Mouse (Mus musculus) spleen, adult 2 months (tissue): Measurements from ENCODE around the gene Olfr1394. TPM values are rescaled to one million over a fixed set of nuclear protein-coding genes. Genes with fewer than 3 reads are reported as not detected.

Experiments
- DNase-seq, 2 experiments: peaks; one replicate each; pipeline versions ENCODE4 v3.0.0 to v3.0.0-alpha.2; 2012 to 2021; ENCODE audit warnings: low spot score in 2 of 2, low read depth in 1 of 2
- H3K27ac ChIP-seq: fragments of 200-500 bp; 2 replicates; pipeline ENCODE4 v1.5.1; 2012; ENCODE audit warnings: low read length, inconsistent platforms; ENCODE audit not compliant: insufficient read depth
- H3K27me3 ChIP-seq: fragments of 200-500 bp; 2 replicates; pipeline ENCODE4 v1.6.1; 2012; ENCODE audit warnings: mild to moderate bottlenecking, moderate library complexity, low read length, inconsistent platforms; ENCODE audit not compliant: control insufficient read depth, insufficient read depth
- H3K36me3 ChIP-seq: fragments of 200-500 bp; 2 replicates; pipeline ENCODE4 v1.6.1; 2012; ENCODE audit warnings: mild to moderate bottlenecking, low read length, inconsistent platforms; ENCODE audit not compliant: control insufficient read depth, insufficient read depth
- H3K4me1 ChIP-seq: fragments of 200-500 bp; 2 replicates; pipeline ENCODE4 v1.6.1; 2011; ENCODE audit warnings: inconsistent platforms; ENCODE audit not compliant: control insufficient read depth, insufficient read depth, insufficient read length
- H3K4me3 ChIP-seq: fragments of 200-500 bp; 2 replicates; pipeline ENCODE4 v1.5.1; 2011; ENCODE audit warnings: mild to moderate bottlenecking, inconsistent platforms; ENCODE audit not compliant: insufficient read depth, insufficient read length; ENCODE audit errors: extremely low read depth
- CTCF ChIP-seq: fragments of 200-500 bp; IDR thresholded peaks from 2 replicates; pipeline ENCODE4 v1.5.1; 2011; ENCODE audit warnings: mild to moderate bottlenecking, inconsistent platforms; ENCODE audit not compliant: insufficient read depth, insufficient read length, insufficient replicate concordance; ENCODE audit errors: extremely low read depth
- POLR2A ChIP-seq: fragments of 200-500 bp; IDR thresholded peaks from 2 replicates; pipeline ENCODE4 v1.6.1; 2011; ENCODE audit warnings: low read depth, low read length, inconsistent platforms
- WGBS: fragments of 180-500 bp; shearing (Covaris S2); methylation state at CpG from one replicate; pipeline ENCODE4 v1.1.7; 2018; 5-methylcytosine and 5-hydroxymethylcytosine counted together
- polyA plus RNA-seq: library from polyadenylated mRNA; depleted of rRNA; stranded (reverse); fragments of >200 nt; gene quantifications from 2 replicates; pipeline ENCODE4 v1.2.3, GENCODE M21; 2012

Olfr1394 gene
- polyA plus RNA-seq, 1 experiment, result not detected

GRCm38 (mm10) chr11:49114774-49115173 is 39.4 kb upstream of the Olfr1394 start, which contains the start of gene Olfr1396:
Olfr1396 (minus strand) TSS chr11:49114874.
- DNase-seq, result no peak
- no peaks in the 10 kb centered on the region for H3K4me1 ChIP-seq
- TF ChIP-seq CTCF (no peak), POLR2A (no peak)
- H3K27ac ChIP-seq, result no peak within 1 kb of the TSS
- H3K4me3 ChIP-seq, result no peak within 1 kb of the TSS
- H3K36me3 ChIP-seq, result no peaks in the 10 kb centered on the region
- no peaks in the 10 kb centered on the region for H3K27me3 ChIP-seq

DNA sequence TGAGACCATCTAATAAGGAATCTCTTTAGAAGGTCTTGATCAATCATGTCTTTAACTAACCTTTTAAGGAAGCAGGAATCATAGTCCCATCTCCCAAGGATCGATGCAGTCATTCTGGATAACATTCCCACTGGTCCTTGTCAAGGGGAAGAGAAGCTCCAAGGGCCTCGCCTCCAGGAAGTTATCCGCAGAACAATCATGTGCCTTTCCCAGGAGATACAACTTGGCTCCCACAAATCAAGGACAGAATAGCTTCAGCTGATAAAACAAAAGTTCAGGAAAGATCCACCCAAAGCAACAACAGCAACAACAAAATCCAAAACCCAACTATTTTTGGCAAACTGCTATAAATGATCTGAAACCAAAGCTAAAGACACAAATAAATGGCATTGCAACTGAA is 34.5 kb upstream of the Olfr1394 start:
- 94% methylated on average over 3 of the region's 3 CpGs for WGBS
- no peaks in the 10 kb centered on the region for H3K36me3 ChIP-seq
- no peak for TF ChIP-seq CTCF
- TF ChIP-seq POLR2A, result no peak
- H3K27ac ChIP-seq, result no peak overlapping the region
- H3K27me3 ChIP-seq, result no peaks in the 10 kb centered on the region
- no peaks in the 10 kb centered on the region for H3K4me1 ChIP-seq
- no peak for DNase-seq
- no peak overlapping the region for H3K4me3 ChIP-seq

- Histone ChIP-seq H3K36me3 (no peaks in the 10 kb centered on the region), H3K27me3 (no peaks in the 10 kb centered on the region), H3K4me3 (no peak overlapping the region), H3K4me1 (no peaks in the 10 kb centered on the region), H3K27ac (no peak overlapping the region)
- TF ChIP-seq POLR2A (no peak), CTCF (no peak)
- DNase-seq, result no peak
- 86% methylated on average over 2 of the region's 2 CpGs for WGBS
Measured at GRCm38 (mm10) chr11:49124169-49124568, 30.0 kb upstream of the Olfr1394 start.

GRCm38 (mm10) chr11:49141974-49142373 is 12.2 kb upstream of the Olfr1394 start, which contains the start of gene Olfr1395:
Olfr1395 (plus strand) TSS chr11:49142274.
- no peak for TF ChIP-seq POLR2A
- no peak for TF ChIP-seq CTCF
- no peaks in the 10 kb centered on the region for H3K27me3 ChIP-seq
- WGBS, result 88% methylated on average over 6 of the region's 6 CpGs
- DNase-seq, result no peak
- no peaks in the 10 kb centered on the region for H3K4me1 ChIP-seq
- H3K36me3 ChIP-seq, result no peaks in the 10 kb centered on the region
- H3K27ac ChIP-seq, result no peak within 1 kb of the TSS
- H3K4me3 ChIP-seq, result no peak within 1 kb of the TSS

DNA sequence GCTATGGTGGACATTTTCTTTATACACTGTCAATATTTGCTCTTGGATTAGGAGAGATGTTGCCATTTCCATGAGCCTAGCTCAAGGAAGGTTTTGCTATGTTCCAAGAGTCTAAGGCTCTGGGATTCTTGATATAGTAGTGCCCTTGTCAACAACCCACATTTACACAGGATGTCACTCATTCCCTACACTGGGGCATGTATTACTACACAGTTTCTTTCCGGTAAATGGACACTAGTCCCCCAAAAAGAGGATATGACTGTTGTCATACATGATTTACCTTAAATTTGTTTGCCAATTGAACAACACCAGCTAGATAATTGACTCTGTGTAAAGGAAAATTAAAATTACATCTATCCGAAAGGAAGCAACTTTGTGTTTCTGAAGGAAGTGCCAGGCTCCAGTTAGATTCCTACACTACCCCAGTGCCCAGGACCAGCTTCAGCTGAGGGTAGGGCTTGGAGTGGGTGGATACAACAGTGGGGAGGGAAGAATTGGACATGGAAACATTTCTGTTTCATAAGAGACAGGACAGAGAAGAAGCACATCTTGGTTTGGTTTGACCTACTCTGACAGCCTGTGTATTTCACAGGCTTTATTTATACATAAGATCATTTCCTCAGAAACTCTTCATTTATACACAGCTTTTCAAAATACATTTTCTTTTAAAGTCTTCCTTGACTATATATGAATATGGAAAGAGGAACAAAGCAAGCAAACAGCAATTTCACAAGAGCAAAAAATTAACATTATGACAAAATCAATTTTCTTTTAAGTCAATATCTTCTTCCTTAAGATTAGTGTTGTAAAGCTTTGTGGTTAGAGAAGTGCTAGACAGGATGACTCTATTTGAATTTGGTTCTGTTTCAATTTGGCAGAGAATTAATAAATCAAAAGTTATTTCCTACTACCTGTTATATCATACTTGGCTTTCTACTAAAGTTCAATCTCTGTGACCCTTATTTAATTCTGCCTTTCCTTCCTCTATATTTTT is 2.9 kb downstream of the Olfr1394 start:
- Histone ChIP-seq H3K27ac (no peak overlapping the region), H3K4me1 (no peaks in the 10 kb centered on the region), H3K27me3 (no peaks in the 10 kb centered on the region), H3K4me3 (no peak overlapping the region), H3K36me3 (no peaks in the 10 kb centered on the region)
- TF ChIP-seq POLR2A (no peak), CTCF (no peak)
- 87% methylated on average over 2 of the region's 2 CpGs for WGBS
- no peak for DNase-seq

DNA sequence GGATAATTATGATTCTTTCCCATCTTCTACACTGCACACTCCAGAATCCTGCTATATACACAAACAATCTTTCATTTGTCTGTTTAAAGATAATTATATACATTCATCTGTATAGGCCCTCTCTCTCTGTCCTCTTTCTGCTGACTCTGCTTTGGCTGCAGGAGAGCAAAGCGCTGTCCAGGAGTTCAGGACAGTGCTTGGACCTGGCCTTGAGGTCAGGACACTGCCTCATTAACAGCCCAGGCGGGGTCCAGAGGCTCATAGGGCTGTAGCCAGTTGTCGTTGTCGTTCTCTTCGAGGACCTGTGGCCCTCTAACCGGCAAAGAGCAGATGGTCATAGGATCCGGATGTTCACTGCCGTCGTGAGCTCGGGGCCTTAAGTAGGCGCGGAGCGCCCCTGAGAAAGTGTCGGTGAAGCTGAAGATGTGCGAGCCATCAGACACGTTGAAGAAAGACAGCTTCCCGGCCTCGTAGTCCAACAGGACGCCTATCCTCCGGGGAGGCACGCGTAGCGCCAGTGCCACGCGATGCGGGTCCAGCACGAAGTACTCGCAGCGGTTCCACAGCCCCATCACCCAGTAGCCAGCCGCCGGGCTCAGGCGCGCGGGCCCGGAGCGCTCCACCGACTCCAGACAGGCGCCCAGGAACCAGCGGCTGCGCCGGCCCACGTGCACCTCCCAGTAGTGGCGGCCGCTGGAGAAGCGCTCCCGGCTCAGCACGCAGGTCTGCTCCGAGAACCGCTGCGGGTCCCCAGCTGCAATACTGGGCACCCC is 14.8 kb downstream of the Olfr1394 start:
- DNase-seq, result no peak
- Histone ChIP-seq H3K4me1 (no peaks in the 10 kb centered on the region), H3K4me3 (no peak overlapping the region), H3K27me3 (peaks cover 3% of the 10 kb centered on the region; the same call in 1 of the 2 replicates), H3K27ac (no peak overlapping the region), H3K36me3 (no peaks in the 10 kb centered on the region)
- no peak for TF ChIP-seq POLR2A
- no peak for TF ChIP-seq CTCF
- WGBS, result 36% methylated on average over 50 of the region's 50 CpGs

DNA sequence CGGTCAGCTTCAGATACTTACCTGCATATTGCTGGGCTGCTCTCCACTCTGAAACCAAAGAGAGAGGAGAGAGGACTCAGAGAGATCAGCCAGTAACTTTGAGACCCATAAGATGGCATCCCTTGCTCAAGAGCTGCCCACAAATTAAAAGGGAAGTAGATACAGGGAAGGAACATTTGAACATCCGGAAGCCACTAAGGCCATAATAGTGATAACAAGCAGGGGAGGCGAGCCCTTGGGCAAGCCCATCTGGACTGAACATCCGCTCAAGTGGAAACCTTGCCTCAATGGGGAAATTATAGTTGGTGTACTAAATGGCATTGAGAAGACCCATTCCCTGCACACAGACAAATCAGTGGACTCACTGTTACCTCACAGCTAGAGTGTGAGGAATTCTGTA is 16.4 kb downstream of the Olfr1394 start:
- Histone ChIP-seq H3K36me3 (no peaks in the 10 kb centered on the region), H3K4me1 (no peaks in the 10 kb centered on the region), H3K4me3 (no peak overlapping the region), H3K27ac (no peak overlapping the region), H3K27me3 (peaks cover 3% of the 10 kb centered on the region; the same call in 1 of the 2 replicates)
- TF ChIP-seq POLR2A (no peak), CTCF (no peak)
- 45% methylated on average over 4 of the region's 4 CpGs for WGBS
- no peak for DNase-seq
